Mouse (Mus musculus) ES-E14 (cell line): Measurements from ENCODE around the gene A030005K14Rik. TPM values are rescaled to one million over a fixed set of nuclear protein-coding genes. Genes with fewer than 3 reads are reported as not detected.

Source experiments
- DNase-seq: peaks from one replicate; pipeline ENCODE4 v3.0.0-alpha.2; 2013; ENCODE audit warnings: low read depth, low spot score
- H3K27ac ChIP-seq: 2 replicates; pipeline ENCODE4 v1.5.1; 2012; ENCODE audit warnings: low read depth, mild to moderate bottlenecking, low read length, moderate library complexity, mixed read lengths; ENCODE audit not compliant: poor library complexity, insufficient read depth, severe bottlenecking
- H3K36me3 ChIP-seq: 2 replicates; pipeline ENCODE4 v1.6.1; 2012; ENCODE audit warnings: mild to moderate bottlenecking, low read length, moderate library complexity, mixed read lengths; ENCODE audit not compliant: control insufficient read depth, poor library complexity, insufficient read depth, severe bottlenecking
- H3K4me1 ChIP-seq, 2 experiments: fragments of 150-350 bp in 1 of 2; sonication (generic) in 1 of 2; 2 replicates each; pipeline ENCODE4 v1.6.1; 2012; ENCODE audit warnings: low read length in 2 of 2, mild to moderate bottlenecking in 1 of 2, mixed read lengths in 1 of 2; ENCODE audit not compliant: control insufficient read depth in 2 of 2, insufficient read depth in 2 of 2, poor library complexity in 1 of 2
- H3K4me3 ChIP-seq, 2 experiments: fragments of 150-350 bp in 1 of 2; sonication (generic) in 1 of 2; 2 replicates each; pipeline ENCODE4 v1.5.1; 2012; ENCODE audit warnings: low read length in 2 of 2, low read depth in 1 of 2, mild to moderate bottlenecking in 1 of 2, mixed read lengths in 1 of 2; ENCODE audit not compliant: insufficient read depth in 1 of 2, poor library complexity in 1 of 2, severe bottlenecking in 1 of 2
- H3K9ac ChIP-seq: 2 replicates; pipeline ENCODE4 v1.6.1; 2012; ENCODE audit warnings: low read depth, mild to moderate bottlenecking, low read length, mixed read lengths; ENCODE audit not compliant: poor library complexity, insufficient read depth, severe bottlenecking
- H3K9me3 ChIP-seq: fragments of 150-350 bp; sonication (generic); 2 replicates; pipeline ENCODE4 v1.6.1; 2012; ENCODE audit warnings: low read depth, mild to moderate bottlenecking, low read length; ENCODE audit not compliant: control insufficient read depth, insufficient read depth
- CHD2 ChIP-seq: IDR thresholded peaks from 2 replicates; pipeline ENCODE4 v1.6.1; 2014; ENCODE audit warnings: mild to moderate bottlenecking, low read depth, low read length, inconsistent platforms
- HCFC1 ChIP-seq: IDR thresholded peaks from 2 replicates; pipeline ENCODE4 v1.6.1; 2012; ENCODE audit warnings: low read length, inconsistent platforms, borderline replicate concordance; ENCODE audit not compliant: insufficient read depth
- MAFK ChIP-seq: IDR thresholded peaks from 2 replicates; pipeline ENCODE4 v1.6.1; 2014; ENCODE audit warnings: mild to moderate bottlenecking, low read depth, low read length, inconsistent platforms; ENCODE audit not compliant: insufficient read depth
- ZC3H11A ChIP-seq: IDR thresholded peaks from 2 replicates; pipeline ENCODE4 v1.6.1; 2012; ENCODE audit warnings: low read depth, mild to moderate bottlenecking, inconsistent platforms, low read length, borderline replicate concordance
- ZNF384 ChIP-seq: IDR thresholded peaks from 2 replicates; pipeline ENCODE4 v1.6.1; 2012; ENCODE audit warnings: low read depth, low read length, inconsistent platforms
- in situ Hi-C, 2 experiments: fragments of 600-800 bp; cut with MboI; formaldehyde crosslinking; loops; one replicate each; pipeline ENCODE4 v1.15.1; 2025; ENCODE audit warnings: low sequenced_read_pairs in 2 of 2, inconsistent platforms in 1 of 2; ENCODE audit not compliant: unreplicated experiment in 2 of 2
- total RNA-seq: library from RNA; depleted of rRNA; stranded (reverse); fragments of 300-350 nt; gene quantifications from 2 replicates; pipeline ENCODE4 v1.2.3, GENCODE M21; 2012

Gene A030005K14Rik
- total RNA-seq, 1 experiment: not detected

GRCm38 (mm10) chr1:83064851-83065250, 5.7 kb upstream of the A030005K14Rik start:
- Histone ChIP-seq H3K4me1 (no peaks in the 10 kb centered on the region), H3K27ac (no peak overlapping the region), H3K9ac (no peak overlapping the region), H3K4me3 (no peak overlapping the region), H3K36me3 (no peaks in the 10 kb centered on the region), H3K9me3 (no peaks in the 10 kb centered on the region)
- in situ Hi-C loops: no loop called here
- TF ChIP-seq ZNF384 (no peak), MAFK (no peak), HCFC1 (no peak)
- peak; percentile 48 for DNase-seq

- Histone ChIP-seq H3K9me3 (no peaks in the 10 kb centered on the region), H3K9ac (no peak within 1 kb of the TSS), H3K27ac (no peak within 1 kb of the TSS), H3K4me3 (peak within 1 kb of the TSS in 1 of 2 experiments; percentile 44; a peak in 2 of 4 replicates), H3K36me3 (no peaks in the 10 kb centered on the region), H3K4me1 (no peaks in the 10 kb centered on the region)
- TF ChIP-seq HCFC1 (no peak), CHD2 (no peak), ZNF384 (no peak), MAFK (no peak), ZC3H11A (no peak)
- in situ Hi-C loops: no loop called here
- no peak for DNase-seq
These were observed 1.5 kb upstream of the A030005K14Rik start, which contains the start of gene Krtap28-13 for GRCm38 (mm10) chr1:83060643-83061042. TSS of gene Krtap28-13 (plus strand) at chr1:83060930.

- H3K4me1 ChIP-seq: no peaks in the 10 kb centered on the region
- H3K9me3 ChIP-seq: no peaks in the 10 kb centered on the region
- no peak overlapping the region for H3K4me3 ChIP-seq
- H3K36me3 ChIP-seq: no peaks in the 10 kb centered on the region
- H3K27ac ChIP-seq: no peak overlapping the region
- TF ChIP-seq HCFC1 (no peak), MAFK (no peak)
- no peak overlapping the region for H3K9ac ChIP-seq
- in situ Hi-C loops: no loop called here
- no peak for DNase-seq
These were observed 697 bp downstream of the A030005K14Rik start for GRCm38 (mm10) chr1:83058481-83058880.

- no peaks in the 10 kb centered on the region for H3K36me3 ChIP-seq
- H3K27ac ChIP-seq: no peak within 1 kb of the TSS
- TF ChIP-seq MAFK: no peak
- no peak for TF ChIP-seq CHD2
- TF ChIP-seq HCFC1: no peak
- TF ChIP-seq ZNF384: no peak
- TF ChIP-seq ZC3H11A: no peak
- no peak for DNase-seq
- no peak within 1 kb of the TSS for H3K4me3 ChIP-seq
- no peak within 1 kb of the TSS for H3K9ac ChIP-seq
- H3K4me1 ChIP-seq: peaks cover 0 to 2% of the 10 kb centered on the region in 2 experiments; a peak in 1 of 4 replicates
- in situ Hi-C loops: no loop called here
- no peaks in the 10 kb centered on the region for H3K9me3 ChIP-seq
These were observed 14.2 kb downstream of the A030005K14Rik start, which contains the start of gene Gm47969 for GRCm38 (mm10) chr1:83044882-83045427. TSS of gene Gm47969 (plus strand) at chr1:83044932.

- Histone ChIP-seq H3K4me3 (no peak within 1 kb of the TSS), H3K9me3 (no peaks in the 10 kb centered on the region), H3K27ac (no peak within 1 kb of the TSS; the same call in 1 of the 2 replicates), H3K9ac (no peak within 1 kb of the TSS), H3K4me1 (peaks cover 2% of the 10 kb centered on the region in 2 experiments; a peak in 3 of 4 replicates), H3K36me3 (no peaks in the 10 kb centered on the region)
- no peak for DNase-seq
- in situ Hi-C loops: no loop called here
- TF ChIP-seq ZC3H11A (no peak), MAFK (no peak), HCFC1 (no peak), ZNF384 (no peak), CHD2 (no peak)
These were observed 16.8 kb downstream of the A030005K14Rik start, which contains the start of gene Krtap28-10 for GRCm38 (mm10) chr1:83042380-83042779. TSS of gene Krtap28-10 (minus strand) at chr1:83042480.
